Mouse (Mus musculus): Measurements from ENCODE around the gene Btbd35f17.
"Not testable (repeated sequence)": the region's sequence is repeated elsewhere in the genome, so short reads cannot be mapped to it uniquely, and the experiment has no call there.

Gene Btbd35f17

DNA sequence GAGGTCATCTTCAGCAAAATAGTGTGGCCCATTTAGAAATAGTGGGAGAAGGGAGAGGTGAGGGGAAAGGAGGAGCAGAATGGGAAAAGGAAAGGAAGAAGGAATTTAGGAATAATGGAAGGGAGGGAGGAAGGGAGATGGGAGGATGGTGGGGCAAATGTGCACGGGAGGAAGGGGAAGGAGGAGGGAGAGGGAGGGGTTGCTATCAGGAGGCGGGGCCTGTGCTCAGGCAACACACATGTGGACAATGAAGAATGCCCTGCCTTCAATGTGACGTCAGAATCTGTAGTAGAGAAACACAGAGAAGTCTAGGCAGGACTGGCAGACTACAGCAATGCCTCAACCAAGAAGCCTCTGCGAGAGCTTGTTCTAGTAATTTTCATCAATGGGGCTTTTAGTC lies at the start of gene Btbd35f17:
Gene Btbd35f17, plus strand, starts transcription at position 301 of the 400 bp plus-strand sequence.
- DNase-seq (ENCODE audit: low spot score) = not testable (repeated sequence)
